Mouse (Mus musculus) hindbrain, embryonic 12.5 days (tissue): ENCODE results near the gene Depdc5. TPM values are rescaled to one million over a fixed set of nuclear protein-coding genes. Genes with fewer than 3 reads are reported as not detected.

ENCODE experiments used
- ATAC-seq: fragments of 200-750 bp; cut with Nextera tagmentation; 2 replicates; pipeline ENCODE4 v1.8.0; 2017; ENCODE audit warnings: moderate TSS enrichment; ENCODE audit not compliant: low FRiP score
- H3K27ac ChIP-seq: fragments of 300-500 bp; sonication (generic); 2 replicates; pipeline ENCODE4 v1.5.1; 2016; ENCODE audit warnings: mild to moderate bottlenecking
- H3K27me3 ChIP-seq: fragments of 300-500 bp; sonication (generic); 2 replicates; pipeline ENCODE4 v1.6.1; 2016; ENCODE audit warnings: mild to moderate bottlenecking
- H3K36me3 ChIP-seq: fragments of 300-500 bp; sonication (generic); 2 replicates; pipeline ENCODE4 v1.6.1; 2016; ENCODE audit warnings: mild to moderate bottlenecking
- H3K4me1 ChIP-seq: fragments of 300-500 bp; sonication (generic); 2 replicates; pipeline ENCODE4 v1.6.1; 2016
- H3K4me2 ChIP-seq: fragments of 300-500 bp; sonication (generic); replicated peaks from 2 replicates; pipeline ENCODE4 v1.6.1; 2016; ENCODE audit warnings: mild to moderate bottlenecking
- H3K4me3 ChIP-seq: fragments of 300-500 bp; sonication (generic); 2 replicates; pipeline ENCODE4 v1.5.1; 2016; ENCODE audit warnings: mild to moderate bottlenecking
- H3K9ac ChIP-seq: fragments of 300-500 bp; sonication (generic); 2 replicates; pipeline ENCODE4 v1.6.1; 2016; ENCODE audit warnings: mild to moderate bottlenecking, moderate library complexity
- H3K9me3 ChIP-seq: fragments of 300-500 bp; sonication (generic); replicated peaks from 2 replicates; pipeline ENCODE4 v1.6.1; 2016; ENCODE audit warnings: mild to moderate bottlenecking
- WGBS: fragments of 180-500 bp; shearing (Covaris S2); methylation state at CpG from one replicate; pipeline ENCODE4 v1.1.7; 2016; 5-methylcytosine and 5-hydroxymethylcytosine counted together
- polyA plus RNA-seq: library from polyadenylated mRNA; unstranded; fragments of >200 nt; fragmentation: Nextera tagmentation; extraction: Ambion mirVana; gene quantifications from 2 replicates; pipeline ENCODE4 v1.2.1, GENCODE M21; 2016

Gene Depdc5
- polyA plus RNA-seq, 1 experiment from 2014 or later, result 40.3 TPM

GRCm38 (mm10) chr5:32922906-32923305 is 59.4 kb downstream of the Depdc5 start:
- Histone ChIP-seq H3K27ac (no peak overlapping the region), H3K27me3 (no peaks in the 10 kb centered on the region), H3K9me3 (no peaks in the 10 kb centered on the region), H3K4me2 (no peak overlapping the region), H3K4me1 (no peaks in the 10 kb centered on the region), H3K36me3 (peaks cover 63% of the 10 kb centered on the region), H3K9ac (no peak overlapping the region), H3K4me3 (no peak overlapping the region)
- no peak for ATAC-seq
- WGBS, result 91% methylated on average over 4 of the region's 4 CpGs

GRCm38 (mm10) chr5:32930761-32931160 is 67.3 kb downstream of the Depdc5 start:
- WGBS, result 80% methylated on average over 2 of the region's 2 CpGs
- no peak overlapping the region for H3K4me3 ChIP-seq
- no peaks in the 10 kb centered on the region for H3K4me1 ChIP-seq
- ATAC-seq, result no peak
- H3K9ac ChIP-seq, result no peak overlapping the region
- H3K27me3 ChIP-seq, result no peaks in the 10 kb centered on the region
- no peak overlapping the region for H3K27ac ChIP-seq
- H3K9me3 ChIP-seq, result no peaks in the 10 kb centered on the region
- H3K36me3 ChIP-seq, result peaks cover 70% of the 10 kb centered on the region
- H3K4me2 ChIP-seq, result no peak overlapping the region

- H3K4me2 ChIP-seq, result no peak overlapping the region
- H3K4me1 ChIP-seq, result no peaks in the 10 kb centered on the region
- no peak for ATAC-seq
- no peak overlapping the region for H3K4me3 ChIP-seq
- 69% methylated on average over 2 of the region's 2 CpGs for WGBS
- H3K27ac ChIP-seq, result no peak overlapping the region
- H3K36me3 ChIP-seq, result peaks cover 59% of the 10 kb centered on the region
- no peaks in the 10 kb centered on the region for H3K9me3 ChIP-seq
- no peaks in the 10 kb centered on the region for H3K27me3 ChIP-seq
- no peak overlapping the region for H3K9ac ChIP-seq
Observed at GRCm38 (mm10) chr5:32934654-32935053, 71.2 kb downstream of the Depdc5 start.

GRCm38 (mm10) chr5:32940586-32940985 is 77.1 kb downstream of the Depdc5 start:
- H3K9ac ChIP-seq, result no peak overlapping the region
- H3K27me3 ChIP-seq, result no peaks in the 10 kb centered on the region
- H3K27ac ChIP-seq, result no peak overlapping the region
- peaks cover 64% of the 10 kb centered on the region for H3K36me3 ChIP-seq
- H3K9me3 ChIP-seq, result no peaks in the 10 kb centered on the region
- no peaks in the 10 kb centered on the region for H3K4me1 ChIP-seq
- H3K4me2 ChIP-seq, result no peak overlapping the region
- WGBS, result 92% methylated on average over 7 of the region's 7 CpGs
- H3K4me3 ChIP-seq, result no peak overlapping the region
- ATAC-seq, result no peak

GRCm38 (mm10) chr5:32941209-32941924 is 77.9 kb downstream of the Depdc5 start:
- no peak overlapping the region for H3K4me2 ChIP-seq
- ATAC-seq, result no peak
- H3K4me3 ChIP-seq, result no peak overlapping the region
- no peak overlapping the region for H3K27ac ChIP-seq
- H3K9ac ChIP-seq, result no peak overlapping the region
- H3K4me1 ChIP-seq, result no peaks in the 10 kb centered on the region
- H3K9me3 ChIP-seq, result no peaks in the 10 kb centered on the region
- H3K36me3 ChIP-seq, result peaks cover 61% of the 10 kb centered on the region
- H3K27me3 ChIP-seq, result no peaks in the 10 kb centered on the region
- 94% methylated on average over 8 of the region's 8 CpGs for WGBS

- H3K27me3 ChIP-seq, result no peaks in the 10 kb centered on the region
- 97% methylated on average over 6 of the region's 6 CpGs for WGBS
Observed at GRCm38 (mm10) chr5:32950077-32950476, 86.6 kb downstream of the Depdc5 start.

GRCm38 (mm10) chr5:32950702-32951274 is 87.3 kb downstream of the Depdc5 start:
- H3K4me3 ChIP-seq, result no peak overlapping the region
- H3K27me3 ChIP-seq, result no peaks in the 10 kb centered on the region
- no peaks in the 10 kb centered on the region for H3K9me3 ChIP-seq
- H3K9ac ChIP-seq, result no peak overlapping the region
- H3K27ac ChIP-seq, result no peak overlapping the region
- no peak overlapping the region for H3K4me2 ChIP-seq
- H3K4me1 ChIP-seq, result no peaks in the 10 kb centered on the region
- H3K36me3 ChIP-seq, result peaks cover 61% of the 10 kb centered on the region
- no peak for ATAC-seq
- 86% methylated on average over 3 of the region's 3 CpGs for whole genome bisulfite sequencing

More at GRCm38 (mm10) chr5:32950077-32950476, 86.6 kb downstream of the Depdc5 start:
- no peaks in the 10 kb centered on the region for H3K9me3 ChIP-seq
- H3K36me3 ChIP-seq, result peaks cover 60% of the 10 kb centered on the region
- no peak for ATAC-seq
- no peaks in the 10 kb centered on the region for H3K4me1 ChIP-seq
- no peak overlapping the region for H3K4me2 ChIP-seq
- H3K27ac ChIP-seq, result no peak overlapping the region
- H3K4me3 ChIP-seq, result no peak overlapping the region
- H3K9ac ChIP-seq, result no peak overlapping the region

- H3K9me3 ChIP-seq, result no peaks in the 10 kb centered on the region
- no peaks in the 10 kb centered on the region for H3K4me1 ChIP-seq
- H3K27ac ChIP-seq, result no peak overlapping the region
- H3K27me3 ChIP-seq, result no peaks in the 10 kb centered on the region
- H3K4me2 ChIP-seq, result no peak overlapping the region
- WGBS, result 88% methylated on average over 4 of the region's 4 CpGs
- ATAC-seq, result no peak
- H3K4me3 ChIP-seq, result no peak overlapping the region
- H3K9ac ChIP-seq, result no peak overlapping the region
- H3K36me3 ChIP-seq, result peaks cover 45% of the 10 kb centered on the region
Observed at GRCm38 (mm10) chr5:32955716-32956115, 92.2 kb downstream of the Depdc5 start.

- ATAC-seq, result no peak
- Histone ChIP-seq H3K36me3 (peaks cover 59% of the 10 kb centered on the region), H3K4me3 (no peak overlapping the region), H3K27me3 (no peaks in the 10 kb centered on the region), H3K27ac (no peak overlapping the region), H3K4me2 (no peak overlapping the region), H3K4me1 (no peaks in the 10 kb centered on the region), H3K9ac (no peak overlapping the region), H3K9me3 (no peaks in the 10 kb centered on the region)
- WGBS, result 85% methylated on average over 3 of the region's 3 CpGs
Observed at GRCm38 (mm10) chr5:32961616-32962015, 98.1 kb downstream of the Depdc5 start.

- Histone ChIP-seq H3K9me3 (no peaks in the 10 kb centered on the region), H3K4me2 (no peak overlapping the region), H3K36me3 (peaks cover 61% of the 10 kb centered on the region), H3K9ac (no peak overlapping the region), H3K27ac (no peak overlapping the region), H3K27me3 (no peaks in the 10 kb centered on the region), H3K4me3 (no peak overlapping the region), H3K4me1 (no peaks in the 10 kb centered on the region)
- 94% methylated on average over 1 of the region's 1 CpGs for WGBS
- ATAC-seq, result no peak
Observed at GRCm38 (mm10) chr5:32962581-32962980, 99.1 kb downstream of the Depdc5 start.

- no peaks in the 10 kb centered on the region for H3K9me3 ChIP-seq
- ATAC-seq, result no peak
- no peaks in the 10 kb centered on the region for H3K27me3 ChIP-seq
- no peaks in the 10 kb centered on the region for H3K4me1 ChIP-seq
- H3K4me2 ChIP-seq, result no peak overlapping the region
- H3K4me3 ChIP-seq, result no peak overlapping the region
- no peak overlapping the region for H3K27ac ChIP-seq
- 85% methylated on average over 4 of the region's 4 CpGs for whole genome bisulfite sequencing
- H3K36me3 ChIP-seq, result peaks cover 33% of the 10 kb centered on the region
- no peak overlapping the region for H3K9ac ChIP-seq
Observed at GRCm38 (mm10) chr5:32976541-32976940, 113.0 kb downstream of the Depdc5 start.

GRCm38 (mm10) chr5:32977179-32977578 is 113.7 kb downstream of the Depdc5 start:
- Histone ChIP-seq H3K36me3 (peaks cover 39% of the 10 kb centered on the region), H3K4me2 (no peak overlapping the region), H3K9ac (no peak overlapping the region), H3K9me3 (no peaks in the 10 kb centered on the region), H3K4me3 (no peak overlapping the region), H3K27ac (no peak overlapping the region), H3K4me1 (no peaks in the 10 kb centered on the region), H3K27me3 (no peaks in the 10 kb centered on the region)
- no peak for ATAC-seq

GRCm38 (mm10) chr5:32985379-32985778 is 121.9 kb downstream of the Depdc5 start:
- no peak overlapping the region for H3K4me2 ChIP-seq
- H3K27ac ChIP-seq, result no peak overlapping the region
- no peak overlapping the region for H3K9ac ChIP-seq
- peaks cover 47% of the 10 kb centered on the region for H3K36me3 ChIP-seq
- no peak overlapping the region for H3K4me3 ChIP-seq
- no peak for ATAC-seq
- no peaks in the 10 kb centered on the region for H3K9me3 ChIP-seq
- no peaks in the 10 kb centered on the region for H3K27me3 ChIP-seq
- 73% methylated on average over 1 of the region's 1 CpGs for WGBS
- H3K4me1 ChIP-seq, result peaks cover 3% of the 10 kb centered on the region; the same call in 1 of the 2 replicates
